Mouse (Mus musculus): ENCODE data around the gene Rassf1. TPM values are rescaled to one million over a fixed set of nuclear protein-coding genes. Genes with fewer than 3 reads are reported as not detected.

Rassf1 gene
- polyA plus RNA-seq, 1 experiment from 2014 or later: 48.0 TPM

GRCm38 (mm10) chr9:107547026-107547425 is 4.3 kb upstream of the Rassf1 start, which contains the start of gene Zmynd10:
Zmynd10 (plus strand) TSS chr9:107547298.
- Histone ChIP-seq H3K4me3 (ENCODE audit: low read depth, low read length) (no peak within 1 kb of the TSS), H3K36me3 (ENCODE audit: control insufficient read depth, insufficient read depth) (peaks cover 12% of the 10 kb centered on the region; the same call in 1 of the 2 replicates), H3K4me1 (replicated peaks; ENCODE audit: control insufficient read depth, insufficient read depth, low read length) (peaks cover 10% of the 10 kb centered on the region; the same call in 1 of the 2 replicates), H3K4me2 (replicated peaks; ENCODE audit: low read depth) (peak within 1 kb of the TSS; percentile 48), H3K27me3 (replicated peaks; ENCODE audit: control insufficient read depth, insufficient read depth, low read length) (no peaks in the 10 kb centered on the region), H3K9ac (ENCODE audit: low read depth, low read length) (no peak within 1 kb of the TSS), H3K9me3 (ENCODE audit: control insufficient read depth) (no peaks in the 10 kb centered on the region), H3K27ac (ENCODE audit: low read depth, low read length) (no peak within 1 kb of the TSS)
- ATAC-seq: peak; percentile 47
- 3% methylated on average over 20 of the region's 20 CpGs for WGBS
- TF ChIP-seq CTCF (IDR thresholded peaks at IDR 0.05; ENCODE audit: low read depth): no peak

GRCm38 (mm10) chr9:107547957-107548356 is 3.4 kb upstream of the Rassf1 start:
- TF ChIP-seq CTCF (IDR thresholded peaks at IDR 0.05; ENCODE audit: low read depth): no peak
- no peak overlapping the region for H3K4me2 ChIP-seq (replicated peaks; ENCODE audit: low read depth)
- H3K27me3 ChIP-seq (replicated peaks; ENCODE audit: control insufficient read depth, insufficient read depth, low read length): no peaks in the 10 kb centered on the region
- peaks cover 10% of the 10 kb centered on the region; the same call in 1 of the 2 replicates for H3K4me1 ChIP-seq (replicated peaks; ENCODE audit: control insufficient read depth, insufficient read depth, low read length)
- WGBS: 78% methylated on average over 5 of the region's 5 CpGs
- H3K4me3 ChIP-seq (ENCODE audit: low read depth, low read length): no peak overlapping the region
- no peak overlapping the region for H3K27ac ChIP-seq (ENCODE audit: low read depth, low read length)
- H3K36me3 ChIP-seq (ENCODE audit: control insufficient read depth, insufficient read depth): peaks cover 12% of the 10 kb centered on the region; the same call in 1 of the 2 replicates
- H3K9ac ChIP-seq (ENCODE audit: low read depth, low read length): no peak overlapping the region
- no peaks in the 10 kb centered on the region for H3K9me3 ChIP-seq (ENCODE audit: control insufficient read depth)
- ATAC-seq: no peak

GRCm38 (mm10) chr9:107548820-107549219 is 2.5 kb upstream of the Rassf1 start:
- Histone ChIP-seq H3K9ac (ENCODE audit: low read depth, low read length) (no peak overlapping the region), H3K4me1 (replicated peaks; ENCODE audit: control insufficient read depth, insufficient read depth, low read length) (peaks cover 16% of the 10 kb centered on the region; the same call in 1 of the 2 replicates), H3K9me3 (ENCODE audit: control insufficient read depth) (no peaks in the 10 kb centered on the region), H3K4me2 (replicated peaks; ENCODE audit: low read depth) (no peak overlapping the region), H3K36me3 (ENCODE audit: control insufficient read depth, insufficient read depth) (peaks cover 12% of the 10 kb centered on the region; the same call in 1 of the 2 replicates), H3K27ac (ENCODE audit: low read depth, low read length) (no peak overlapping the region), H3K27me3 (replicated peaks; ENCODE audit: control insufficient read depth, insufficient read depth, low read length) (no peaks in the 10 kb centered on the region), H3K4me3 (ENCODE audit: low read depth, low read length) (no peak overlapping the region)
- no peak for ATAC-seq
- no peak for TF ChIP-seq CTCF (IDR thresholded peaks at IDR 0.05; ENCODE audit: low read depth)
- 89% methylated on average over 10 of the region's 10 CpGs for WGBS

GRCm38 (mm10) chr9:107549297-107550074 is 1.9 kb upstream of the Rassf1 start:
- Histone ChIP-seq H3K9ac (ENCODE audit: low read depth, low read length) (no peak overlapping the region), H3K4me3 (ENCODE audit: low read depth, low read length) (no peak overlapping the region), H3K9me3 (ENCODE audit: control insufficient read depth) (no peaks in the 10 kb centered on the region), H3K4me2 (replicated peaks; ENCODE audit: low read depth) (no peak overlapping the region), H3K4me1 (replicated peaks; ENCODE audit: control insufficient read depth, insufficient read depth, low read length) (peaks cover 17% of the 10 kb centered on the region; the same call in 1 of the 2 replicates), H3K36me3 (ENCODE audit: control insufficient read depth, insufficient read depth) (peaks cover 5% of the 10 kb centered on the region; the same call in 1 of the 2 replicates), H3K27me3 (replicated peaks; ENCODE audit: control insufficient read depth, insufficient read depth, low read length) (no peaks in the 10 kb centered on the region), H3K27ac (ENCODE audit: low read depth, low read length) (no peak overlapping the region)
- WGBS: 84% methylated on average over 20 of the region's 20 CpGs
- ATAC-seq: no peak
- no peak for TF ChIP-seq CTCF (IDR thresholded peaks at IDR 0.05; ENCODE audit: low read depth)

GRCm38 (mm10) chr9:107550491-107551116 is 751 bp upstream of the Rassf1 start:
- ATAC-seq: no peak
- Histone ChIP-seq H3K9ac (ENCODE audit: low read depth, low read length) (peak overlapping the region; percentile 50; the same call in 1 of the 2 replicates), H3K4me2 (replicated peaks; ENCODE audit: low read depth) (peak overlapping the region; percentile 86), H3K27ac (ENCODE audit: low read depth, low read length) (peak overlapping the region; percentile 73), H3K27me3 (replicated peaks; ENCODE audit: control insufficient read depth, insufficient read depth, low read length) (no peaks in the 10 kb centered on the region), H3K36me3 (ENCODE audit: control insufficient read depth, insufficient read depth) (no peaks in the 10 kb centered on the region; the same call in 1 of the 2 replicates), H3K9me3 (ENCODE audit: control insufficient read depth) (no peaks in the 10 kb centered on the region), H3K4me3 (ENCODE audit: low read depth, low read length) (peak overlapping the region; percentile 41), H3K4me1 (replicated peaks; ENCODE audit: control insufficient read depth, insufficient read depth, low read length) (peaks cover 17% of the 10 kb centered on the region; the same call in 1 of the 2 replicates)
- WGBS: 31% methylated on average over 23 of the region's 23 CpGs
- no peak for TF ChIP-seq CTCF (IDR thresholded peaks at IDR 0.05; ENCODE audit: low read depth)

- WGBS: 21% methylated on average over 8 of the region's 8 CpGs
- Histone ChIP-seq H3K9me3 (ENCODE audit: control insufficient read depth) (no peaks in the 10 kb centered on the region), H3K4me2 (replicated peaks; ENCODE audit: low read depth) (peak overlapping the region; percentile 86), H3K36me3 (ENCODE audit: control insufficient read depth, insufficient read depth) (no peaks in the 10 kb centered on the region; the same call in 1 of the 2 replicates), H3K9ac (ENCODE audit: low read depth, low read length) (peak overlapping the region; percentile 50), H3K4me1 (replicated peaks; ENCODE audit: control insufficient read depth, insufficient read depth, low read length) (peaks cover 17% of the 10 kb centered on the region), H3K27me3 (replicated peaks; ENCODE audit: control insufficient read depth, insufficient read depth, low read length) (no peaks in the 10 kb centered on the region), H3K27ac (ENCODE audit: low read depth, low read length) (peak overlapping the region; percentile 66; the same call in 1 of the 2 replicates), H3K4me3 (ENCODE audit: low read depth, low read length) (peak overlapping the region; percentile 41)
- no peak for ATAC-seq
- TF ChIP-seq CTCF (IDR thresholded peaks at IDR 0.05; ENCODE audit: low read depth): no peak
Observed at GRCm38 (mm10) chr9:107551890-107552355, 568 bp downstream of the Rassf1 start.

Data from intestine, postnatal 0 days (tissue).